Mouse (Mus musculus) kidney, embryonic 14.5 days (tissue): ENCODE results near the gene Lrrc8e. TPM values are rescaled to one million over a fixed set of nuclear protein-coding genes. Genes with fewer than 3 reads are reported as not detected.
A peak's percentile ranks its signal among the peaks of the same experiment; 100 is the strongest.

Source experiments
- ATAC-seq: fragments of 200-750 bp; cut with Nextera tagmentation; 2 replicates; pipeline ENCODE4 v1.8.0; 2017; ENCODE audit warnings: moderate number of reproducible peaks, mild to moderate bottlenecking, moderate TSS enrichment, moderate library complexity; ENCODE audit not compliant: low FRiP score, low TSS enrichment
- H3K27ac ChIP-seq: fragments of 300-500 bp; sonication (generic); 2 replicates; pipeline ENCODE4 v1.5.1; 2014; ENCODE audit warnings: low read depth, mild to moderate bottlenecking, low read length, moderate library complexity, mixed read lengths
- H3K27me3 ChIP-seq: fragments of 300-500 bp; sonication (generic); 2 replicates; pipeline ENCODE4 v1.6.1; 2014; ENCODE audit warnings: mild to moderate bottlenecking, low read length; ENCODE audit not compliant: control insufficient read depth, insufficient read depth
- H3K36me3 ChIP-seq: fragments of 300-500 bp; sonication (generic); 2 replicates; pipeline ENCODE4 v1.6.1; 2014; ENCODE audit warnings: low read length, mixed read lengths; ENCODE audit not compliant: control insufficient read depth, insufficient read depth
- H3K4me1 ChIP-seq: fragments of 300-500 bp; sonication (generic); 2 replicates; pipeline ENCODE4 v1.6.1; 2014; ENCODE audit warnings: low read length, mixed read lengths; ENCODE audit not compliant: control insufficient read depth, insufficient read depth
- H3K4me2 ChIP-seq: fragments of 300-500 bp; sonication (generic); replicated peaks from 2 replicates; pipeline ENCODE4 v1.6.1; 2014; ENCODE audit warnings: low read depth, mild to moderate bottlenecking, low read length
- H3K4me3 ChIP-seq: fragments of 300-500 bp; sonication (generic); 2 replicates; pipeline ENCODE4 v1.5.1; 2014; ENCODE audit warnings: mild to moderate bottlenecking, low read length
- H3K9ac ChIP-seq: fragments of 300-500 bp; sonication (generic); 2 replicates; pipeline ENCODE4 v1.6.1; 2014; ENCODE audit warnings: low read depth, mild to moderate bottlenecking, low read length, moderate library complexity
- H3K9me3 ChIP-seq: fragments of 300-500 bp; sonication (generic); 2 replicates; pipeline ENCODE4 v1.6.1; 2016; ENCODE audit warnings: low read length; ENCODE audit not compliant: control insufficient read depth
- WGBS: fragments of 180-500 bp; shearing (Covaris S2); extraction: QIAGEN DNeasy Blood & Tissue Kit; methylation state at CpG from one replicate; pipeline ENCODE4 v1.1.7; 2014; 5-methylcytosine and 5-hydroxymethylcytosine counted together
- polyA plus RNA-seq: library from polyadenylated mRNA; unstranded; fragments of >200 nt; fragmentation: Nextera tagmentation; extraction: Ambion mirVana; gene quantifications from 2 replicates; pipeline ENCODE4 v1.2.1, GENCODE M21; 2014

Lrrc8e gene
- 0.41 and 0.43 TPM in 2 replicates for polyA plus RNA-seq

GRCm38 (mm10) chr8:4226739-4227347, at the start of gene Lrrc8e:
Gene Lrrc8e, plus strand, starts transcription at chr8:4226827.
- H3K4me2 ChIP-seq = peak within 1 kb of the TSS; percentile 49
- H3K36me3 ChIP-seq = no peaks in the 10 kb centered on the region
- H3K27me3 ChIP-seq = no peaks in the 10 kb centered on the region; the same call in none of the 2 replicates
- ATAC-seq = peak; percentile 74
- H3K4me3 ChIP-seq = peak within 1 kb of the TSS; percentile 26
- peak within 1 kb of the TSS; percentile 25; the same call in 1 of the 2 replicates for H3K9ac ChIP-seq
- no peaks in the 10 kb centered on the region for H3K9me3 ChIP-seq
- no peak within 1 kb of the TSS for H3K27ac ChIP-seq
- WGBS = 4% methylated on average over 33 of the region's 33 CpGs
- H3K4me1 ChIP-seq = 0 out of 2 replicates have a peak, but pooled peaks cover 3% of the 10 kb centered on the region

- no peak for ATAC-seq
- H3K9me3 ChIP-seq = no peaks in the 10 kb centered on the region
- H3K4me1 ChIP-seq = no peaks in the 10 kb centered on the region
- H3K4me3 ChIP-seq = no peak overlapping the region
- 85% methylated on average over 8 of the region's 8 CpGs for WGBS
- no peaks in the 10 kb centered on the region for H3K27me3 ChIP-seq
- H3K4me2 ChIP-seq = no peak overlapping the region
- peaks cover 21% of the 10 kb centered on the region for H3K36me3 ChIP-seq
- no peak overlapping the region for H3K9ac ChIP-seq
- no peak overlapping the region for H3K27ac ChIP-seq
These were observed 43.2 kb upstream of the Lrrc8e start for GRCm38 (mm10) chr8:4183409-4183808.

- Histone ChIP-seq H3K9me3 (no peaks in the 10 kb centered on the region), H3K4me2 (no peak overlapping the region), H3K4me3 (no peak overlapping the region), H3K36me3 (peaks cover 21% of the 10 kb centered on the region), H3K9ac (no peak overlapping the region), H3K27ac (no peak overlapping the region), H3K4me1 (no peaks in the 10 kb centered on the region), H3K27me3 (no peaks in the 10 kb centered on the region)
- WGBS = 100% methylated on average over 2 of the region's 2 CpGs
- no peak for ATAC-seq
These were observed 40.5 kb upstream of the Lrrc8e start for GRCm38 (mm10) chr8:4186151-4186550.

- Histone ChIP-seq H3K4me2 (no peak overlapping the region), H3K9ac (no peak overlapping the region), H3K4me1 (peaks cover 3% of the 10 kb centered on the region; the same call in 1 of the 2 replicates), H3K9me3 (no peaks in the 10 kb centered on the region), H3K4me3 (no peak overlapping the region), H3K36me3 (peaks cover 24% of the 10 kb centered on the region), H3K27me3 (no peaks in the 10 kb centered on the region), H3K27ac (no peak overlapping the region)
- no peak for ATAC-seq
These were observed 38.0 kb upstream of the Lrrc8e start for GRCm38 (mm10) chr8:4188605-4189004.

GRCm38 (mm10) chr8:4189031-4189722, 37.5 kb upstream of the Lrrc8e start:
- Histone ChIP-seq H3K9me3 (no peaks in the 10 kb centered on the region), H3K4me1 (peaks cover 3% of the 10 kb centered on the region; the same call in 1 of the 2 replicates), H3K9ac (no peak overlapping the region), H3K36me3 (peaks cover 24% of the 10 kb centered on the region), H3K4me2 (no peak overlapping the region), H3K4me3 (no peak overlapping the region), H3K27me3 (no peaks in the 10 kb centered on the region), H3K27ac (no peak overlapping the region)
- ATAC-seq = no peak
- WGBS = 20% methylated on average over 3 of the region's 3 CpGs

- 70% methylated on average over 5 of the region's 5 CpGs for WGBS
- H3K36me3 ChIP-seq = peaks cover 7% of the 10 kb centered on the region
These were observed 34.3 kb upstream of the Lrrc8e start for GRCm38 (mm10) chr8:4192305-4192704.

GRCm38 (mm10) chr8:4192807-4193587, 33.6 kb upstream of the Lrrc8e start:
- no peak overlapping the region for H3K27ac ChIP-seq
- 10% methylated on average over 18 of the region's 18 CpGs for WGBS
- H3K4me1 ChIP-seq = peaks cover 3% of the 10 kb centered on the region; the same call in 1 of the 2 replicates
- ATAC-seq = peak; percentile 91
- no peak overlapping the region for H3K4me3 ChIP-seq
- no peaks in the 10 kb centered on the region for H3K27me3 ChIP-seq
- H3K9ac ChIP-seq = no peak overlapping the region; the same call in 1 of the 2 replicates
- peaks cover 7% of the 10 kb centered on the region for H3K36me3 ChIP-seq
- no peaks in the 10 kb centered on the region for H3K9me3 ChIP-seq
- peak overlapping the region; percentile 21; the same call in 1 of the 2 replicates for H3K4me2 ChIP-seq

More at GRCm38 (mm10) chr8:4192305-4192704, 34.3 kb upstream of the Lrrc8e start:
- Histone ChIP-seq H3K9ac (no peak overlapping the region), H3K27me3 (no peaks in the 10 kb centered on the region), H3K4me3 (no peak overlapping the region), H3K27ac (no peak overlapping the region), H3K4me1 (peaks cover 3% of the 10 kb centered on the region; the same call in 1 of the 2 replicates), H3K9me3 (no peaks in the 10 kb centered on the region), H3K4me2 (no peak overlapping the region)
- no peak for ATAC-seq

- ATAC-seq = peak; percentile 20; the same call in 1 of the 2 replicates
- peak overlapping the region; percentile 21; the same call in 1 of the 2 replicates for H3K4me2 ChIP-seq
- WGBS = 47% methylated on average over 7 of the region's 7 CpGs
- no peaks in the 10 kb centered on the region for H3K9me3 ChIP-seq
- H3K27me3 ChIP-seq = no peaks in the 10 kb centered on the region
- H3K4me3 ChIP-seq = no peak overlapping the region
- H3K27ac ChIP-seq = no peak overlapping the region
- H3K9ac ChIP-seq = no peak overlapping the region; the same call in 1 of the 2 replicates
- H3K36me3 ChIP-seq = peaks cover 2% of the 10 kb centered on the region; the same call in 1 of the 2 replicates
- peaks cover 3% of the 10 kb centered on the region; the same call in 1 of the 2 replicates for H3K4me1 ChIP-seq
These were observed 33.1 kb upstream of the Lrrc8e start for GRCm38 (mm10) chr8:4193588-4193894.
